Mouse (Mus musculus) liver, embryonic 14.5 days (tissue): ENCODE measurements at regions not wholly inside any gene's neighbourhood (a gene's known extent, or its start where the extent isn't known, plus 50 kb on each side); places are given as distances from the start of the nearest gene placed in this dataset.
"Not testable (repeated sequence)": the region's sequence is repeated elsewhere in the genome, so short reads cannot be mapped to it uniquely, and the experiment has no call there.

ENCODE experiments used
- ATAC-seq: fragments of 200-750 bp; cut with Nextera tagmentation; 2 replicates; pipeline ENCODE4 v1.8.0; 2017; ENCODE audit warnings: moderate number of reproducible peaks, mild to moderate bottlenecking, moderate library complexity; ENCODE audit not compliant: insufficient read depth
- DNase-seq, 3 experiments: peaks; one replicate each; pipeline ENCODE4 v3.0.0-alpha.2; 2012 to 2013; ENCODE audit warnings: low read depth in 3 of 3, low spot score in 3 of 3
- H3K27ac ChIP-seq: fragments of 300-500 bp; sonication (generic); 2 replicates; pipeline ENCODE4 v1.5.1; 2014; ENCODE audit warnings: moderate library complexity, mild to moderate bottlenecking, control low read depth, inconsistent platforms
- H3K27me3 ChIP-seq: fragments of 300-500 bp; sonication (generic); 2 replicates; pipeline ENCODE4 v1.6.1; 2014; ENCODE audit warnings: mild to moderate bottlenecking, low read length, moderate library complexity; ENCODE audit not compliant: control insufficient read depth, insufficient read depth
- H3K36me3 ChIP-seq: fragments of 300-500 bp; sonication (generic); replicated peaks from 2 replicates; pipeline ENCODE4 v1.6.1; 2014; ENCODE audit warnings: low read depth; ENCODE audit not compliant: control insufficient read depth, insufficient read depth
- H3K4me1 ChIP-seq, 2 experiments: fragments of 200-500 bp in 1 of 2; fragments of 300-500 bp in 1 of 2; sonication (generic) in 1 of 2; replicated peaks; 2 replicates each; pipeline ENCODE4 v1.6.1; 2012 to 2014; ENCODE audit warnings: antibody characterized with exemption in 1 of 2, inconsistent platforms in 1 of 2, low read length in 1 of 2; ENCODE audit not compliant: control insufficient read depth in 2 of 2, insufficient read depth in 2 of 2
- H3K4me2 ChIP-seq: fragments of 300-500 bp; sonication (generic); 2 replicates; pipeline ENCODE4 v1.6.1; 2014; ENCODE audit warnings: low read depth, mild to moderate bottlenecking, control low read depth, moderate library complexity
- H3K4me3 ChIP-seq, 2 experiments: fragments of 200-500 bp in 1 of 2; fragments of 300-500 bp in 1 of 2; sonication (generic) in 1 of 2; 2 replicates each; pipeline ENCODE4 v1.5.1; 2012 to 2014; ENCODE audit warnings: low read depth in 2 of 2, low read length in 2 of 2, mild to moderate bottlenecking in 2 of 2, control low read depth in 1 of 2, inconsistent platforms in 1 of 2, moderate library complexity in 1 of 2; ENCODE audit not compliant: insufficient read depth in 1 of 2
- H3K9ac ChIP-seq: fragments of 300-500 bp; sonication (generic); replicated peaks from 2 replicates; pipeline ENCODE4 v1.6.1; 2014; ENCODE audit warnings: mild to moderate bottlenecking, control low read depth, moderate library complexity
- H3K9me3 ChIP-seq: fragments of 300-500 bp; sonication (generic); 2 replicates; pipeline ENCODE4 v1.6.1; 2016; ENCODE audit warnings: low read length, mixed read lengths; ENCODE audit not compliant: control insufficient read depth
- CTCF ChIP-seq: IDR thresholded peaks from 2 replicates; pipeline ENCODE4 v1.5.1; 2016; ENCODE audit warnings: antibody characterized with exemption, low read depth, control low read depth
- EP300 ChIP-seq: IDR thresholded peaks from 2 replicates; pipeline ENCODE4 v1.6.1; 2016; ENCODE audit warnings: antibody characterized with exemption, low read depth
- WGBS: fragments of 180-500 bp; shearing (Covaris S2); extraction: QIAGEN DNeasy Blood & Tissue Kit; methylation state at CpG from one replicate; pipeline ENCODE4 v1.1.7; 2014; ENCODE audit not compliant: insufficient replicate concordance; 5-methylcytosine and 5-hydroxymethylcytosine counted together

GRCm38 (mm10) chr1:124369604-124370003, 324.2 kb upstream of the Dpp10 start:
- Histone ChIP-seq H3K27ac (no peak overlapping the region), H3K4me2 (no peak overlapping the region), H3K27me3 (no peaks in the 10 kb centered on the region), H3K36me3 (no peaks in the 10 kb centered on the region), H3K9ac (no peak overlapping the region), H3K4me3 (no peak overlapping the region), H3K4me1 (no peaks in the 10 kb centered on the region), H3K9me3 (no peaks in the 10 kb centered on the region)
- 24% methylated on average over 4 of the region's 4 CpGs for WGBS
- TF ChIP-seq EP300 (no peak), CTCF (no peak)
- ATAC-seq (no peak), DNase-seq (no peak)

GRCm38 (mm10) chr1:124348491-124348890, 303.1 kb upstream of the Dpp10 start:
- ATAC-seq, H3K27ac ChIP-seq, DNase-seq, H3K27me3 ChIP-seq, H3K4me3 ChIP-seq, H3K9ac ChIP-seq, H3K9me3 ChIP-seq, H3K36me3 ChIP-seq, H3K4me1 ChIP-seq, H3K4me2 ChIP-seq: not testable (repeated sequence)
- 32% methylated on average over 1 of the region's 1 CpGs for WGBS

GRCm38 (mm10) chr1:124339444-124339843, 294.1 kb upstream of the Dpp10 start:
- Histone ChIP-seq H3K27me3 (no peaks in the 10 kb centered on the region), H3K4me3 (no peak overlapping the region), H3K27ac (no peak overlapping the region), H3K9me3 (no peaks in the 10 kb centered on the region), H3K4me2 (no peak overlapping the region), H3K36me3 (no peaks in the 10 kb centered on the region), H3K4me1 (no peaks in the 10 kb centered on the region), H3K9ac (no peak overlapping the region)
- ATAC-seq (no peak), DNase-seq (no peak)
- WGBS: 41% methylated on average over 2 of the region's 2 CpGs
- TF ChIP-seq CTCF: no peak
- TF ChIP-seq EP300: no peak

DNA sequence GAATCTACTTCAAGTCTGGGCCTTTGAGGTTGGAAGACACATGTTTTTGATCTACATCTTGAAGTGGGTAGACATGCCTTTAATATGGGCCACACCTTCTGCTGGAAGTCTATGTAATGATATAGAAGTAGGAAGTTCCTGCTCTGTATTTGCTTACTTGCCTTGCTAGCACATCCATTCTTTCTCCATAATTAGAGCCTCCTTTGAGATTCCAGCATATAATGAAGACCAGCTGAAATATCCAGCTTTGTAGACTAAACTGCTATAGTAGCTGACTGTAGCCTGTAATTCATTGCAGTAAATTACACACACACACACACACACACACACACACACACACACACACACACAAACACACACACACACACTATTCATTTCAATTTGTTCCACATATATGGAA, 293.3 kb upstream of the Dpp10 start:
- no peak for TF ChIP-seq EP300
- H3K4me3 ChIP-seq: no peak overlapping the region
- no peak overlapping the region for H3K4me2 ChIP-seq
- no peak overlapping the region for H3K9ac ChIP-seq
- ATAC-seq: no peak
- no peaks in the 10 kb centered on the region for H3K9me3 ChIP-seq
- H3K36me3 ChIP-seq: no peaks in the 10 kb centered on the region
- H3K27ac ChIP-seq: no peak overlapping the region
- no peaks in the 10 kb centered on the region for H3K4me1 ChIP-seq
- H3K27me3 ChIP-seq: no peaks in the 10 kb centered on the region
- DNase-seq: no peak

GRCm38 (mm10) chr1:124332294-124332693, 286.9 kb upstream of the Dpp10 start:
- H3K4me2 ChIP-seq: no peak overlapping the region
- H3K9me3 ChIP-seq: no peaks in the 10 kb centered on the region
- DNase-seq (no peak), ATAC-seq (no peak)
- no peak for TF ChIP-seq CTCF
- H3K27me3 ChIP-seq: no peaks in the 10 kb centered on the region
- no peaks in the 10 kb centered on the region for H3K36me3 ChIP-seq
- WGBS: 68% methylated on average over 3 of the region's 3 CpGs
- no peaks in the 10 kb centered on the region for H3K4me1 ChIP-seq
- H3K27ac ChIP-seq: no peak overlapping the region
- no peak overlapping the region for H3K9ac ChIP-seq
- no peak overlapping the region for H3K4me3 ChIP-seq
